Mouse (Mus musculus) ES-E14 (cell line): ENCODE measurements at regions not wholly inside any gene's neighbourhood (a gene's known extent, or its start where the extent isn't known, plus 50 kb on each side); places are given as distances from the start of the nearest gene placed in this dataset.

Experiments
- MAFK ChIP-seq: IDR thresholded peaks from 2 replicates; pipeline ENCODE4 v1.6.1; 2014; ENCODE audit warnings: mild to moderate bottlenecking, low read depth, low read length, inconsistent platforms; ENCODE audit not compliant: insufficient read depth
- ZC3H11A ChIP-seq: IDR thresholded peaks from 2 replicates; pipeline ENCODE4 v1.6.1; 2012; ENCODE audit warnings: low read depth, mild to moderate bottlenecking, inconsistent platforms, low read length, borderline replicate concordance

DNA sequence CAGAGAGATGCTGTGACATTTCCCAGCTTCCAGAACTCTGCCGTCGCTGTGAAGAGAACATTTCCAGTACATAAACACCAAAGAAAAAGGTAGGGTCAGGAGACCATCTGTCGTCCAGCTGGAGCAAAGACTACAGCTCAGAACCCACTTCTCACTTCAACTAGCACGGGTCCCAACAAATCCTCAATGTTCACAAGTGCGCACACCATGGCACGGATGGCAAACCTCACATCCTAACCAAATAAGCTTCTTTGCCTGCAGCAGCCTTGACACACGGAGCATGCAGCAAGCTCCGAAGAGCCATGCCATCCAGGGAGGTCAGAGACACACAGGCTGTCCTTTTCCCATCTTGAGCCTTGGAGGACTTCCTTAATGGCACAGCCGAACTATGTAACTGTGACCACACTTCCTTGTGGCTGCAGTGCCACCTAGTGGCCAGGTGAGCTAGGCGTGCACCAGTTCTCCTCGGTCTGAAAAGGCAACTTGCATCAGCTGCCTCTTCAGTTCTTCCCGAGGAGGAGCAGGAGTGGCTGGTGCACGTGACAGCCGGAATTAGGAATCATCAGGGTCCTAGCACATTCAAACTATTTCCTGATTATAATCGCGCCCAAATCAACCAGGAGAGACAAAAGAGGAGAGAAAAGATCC lies 125.4 kb downstream of the Dhx15 start:
- TF ChIP-seq MAFK (no peak), ZC3H11A (peak; percentile 91)
